Mouse (Mus musculus) bone marrow macrophage, adult 2 months (primary cell): ENCODE measurements around the gene Foxr1.

Experiments
- CTCF ChIP-seq: IDR thresholded peaks from 2 replicates; pipeline ENCODE4 v1.5.1; 2012; ENCODE audit warnings: low read depth, mild to moderate bottlenecking, low read length, moderate library complexity
- POLR2A ChIP-seq: IDR thresholded peaks from 2 replicates; pipeline ENCODE4 v1.6.1; 2012; ENCODE audit warnings: mild to moderate bottlenecking, low read depth, low read length, borderline replicate concordance

DNA sequence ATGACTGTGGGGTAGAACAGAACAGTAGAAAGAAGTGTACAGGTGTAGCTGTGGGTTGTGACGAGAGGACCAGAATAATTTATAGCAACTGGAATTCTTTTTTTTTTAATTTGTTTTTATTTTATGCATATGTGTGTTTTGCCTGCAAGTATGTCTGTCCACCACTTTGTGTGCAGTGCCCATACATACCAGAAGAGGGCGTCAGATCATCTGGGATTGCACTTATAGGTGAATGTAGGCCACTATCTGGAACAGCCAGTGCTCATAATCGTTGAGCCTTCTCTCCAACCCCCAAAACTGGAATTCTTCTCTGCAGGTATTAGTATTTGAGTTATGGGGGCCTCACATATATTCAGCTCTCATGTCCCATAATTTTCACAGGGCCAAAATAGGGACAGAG is 32.2 kb upstream of the Foxr1 start:
- TF ChIP-seq CTCF (no peak), POLR2A (no peak)
